Comparison of ENCODE assay signal across 8 mouse cellular contexts in genomic region chr5:114657426-114657825, GRCm38 (mm10). TPM values are rescaled to one million over a fixed set of nuclear protein-coding genes. Genes with fewer than 3 reads are reported as not detected.
DNase-seq lines count a peak whose midpoint lies in the region; ATAC-seq and TF ChIP-seq lines count a peak whose summit lies in the region.

No protein-coding gene starts in this region.

- H3K9me3 ChIP-seq in lung, postnatal 0 days (ENCODE audit: low read length), result no peaks in the 10 kb centered on the region
- H3K9me3 ChIP-seq in forebrain, postnatal 0 days (ENCODE audit: low read length), result no peaks in the 10 kb centered on the region
- H3K9me3 ChIP-seq in kidney, postnatal 0 days (replicated peaks; ENCODE audit: low read length), result no peaks in the 10 kb centered on the region
- H3K9me3 ChIP-seq in neural tube, embryonic 15.5 days (replicated peaks), result no peaks in the 10 kb centered on the region

- H3K27me3 ChIP-seq in lung, postnatal 0 days (replicated peaks; ENCODE audit: insufficient read depth, low read length), result 0 out of 2 replicates have a peak, but pooled peaks cover 10% of the 10 kb centered on the region
- peaks cover 22% of the 10 kb centered on the region for H3K27me3 ChIP-seq in forebrain, postnatal 0 days (ENCODE audit: insufficient read depth, low read length)
- peaks cover 4% of the 10 kb centered on the region; the same call in 1 of the 2 replicates for H3K27me3 ChIP-seq in kidney, postnatal 0 days (ENCODE audit: insufficient read depth, low read length)
- peaks cover 48% of the 10 kb centered on the region for H3K27me3 ChIP-seq in neural tube, embryonic 15.5 days (replicated peaks)

- 44% methylated on average over 10 of the region's 10 CpGs for WGBS in lung, postnatal 0 days
- 22% methylated on average over 10 of the region's 10 CpGs for WGBS in forebrain, postnatal 0 days
- WGBS in kidney, postnatal 0 days, result 27% methylated on average over 10 of the region's 10 CpGs
- 34% methylated on average over 10 of the region's 10 CpGs for WGBS in neural tube, embryonic 15.5 days

- TF ChIP-seq CTCF in lung, postnatal 0 days (IDR thresholded peaks at IDR 0.05), result no peak
- TF ChIP-seq CTCF in forebrain, postnatal 0 days (IDR thresholded peaks at IDR 0.05; ENCODE audit: low read depth), result no peak
- TF ChIP-seq CTCF in kidney, postnatal 0 days (IDR thresholded peaks at IDR 0.05; ENCODE audit: low read depth), result no peak
- TF ChIP-seq CTCF in left cerebral cortex, adult 2 months (IDR thresholded peaks at IDR 0.05), result no peak

- H3K9ac ChIP-seq in lung, postnatal 0 days (replicated peaks; ENCODE audit: low read depth), result 0 out of 2 replicates have a peak overlapping the region, but pooled peaks have one; percentile 19
- no peak overlapping the region for H3K9ac ChIP-seq in forebrain, postnatal 0 days
- peak overlapping the region; percentile 62 for H3K9ac ChIP-seq in kidney, postnatal 0 days (ENCODE audit: low read depth, low read length)
- peak overlapping the region; percentile 46 for H3K9ac ChIP-seq in neural tube, embryonic 15.5 days (replicated peaks)

- no peak overlapping the region for H3K27ac ChIP-seq in lung, postnatal 0 days (ENCODE audit: low read length)
- H3K27ac ChIP-seq in forebrain, postnatal 0 days (ENCODE audit: low read depth, low read length), result no peak overlapping the region
- H3K27ac ChIP-seq in kidney, postnatal 0 days, result peak overlapping the region; percentile 70
- no peak overlapping the region for H3K27ac ChIP-seq in neural tube, embryonic 15.5 days (replicated peaks)
- H3K27ac ChIP-seq in left cerebral cortex, adult 2 months, result no peak overlapping the region

- TF ChIP-seq EP300 in lung, postnatal 0 days (IDR thresholded peaks at IDR 0.05), result no peak

- no peaks in the 10 kb centered on the region for H3K36me3 ChIP-seq in lung, postnatal 0 days (ENCODE audit: insufficient read depth, low read length)
- no peaks in the 10 kb centered on the region for H3K36me3 ChIP-seq in forebrain, postnatal 0 days (ENCODE audit: insufficient read depth)
- no peaks in the 10 kb centered on the region for H3K36me3 ChIP-seq in kidney, postnatal 0 days (ENCODE audit: insufficient read depth, low read length)
- H3K36me3 ChIP-seq in neural tube, embryonic 15.5 days, result no peaks in the 10 kb centered on the region

- H3K4me1 ChIP-seq in lung, postnatal 0 days (ENCODE audit: insufficient read depth, low read depth, low read length), result no peaks in the 10 kb centered on the region
- H3K4me1 ChIP-seq in forebrain, postnatal 0 days (ENCODE audit: insufficient read depth), result peaks cover 3% of the 10 kb centered on the region; the same call in 1 of the 2 replicates
- H3K4me1 ChIP-seq in kidney, postnatal 0 days (replicated peaks; ENCODE audit: insufficient read depth, low read length), result peaks cover 12% of the 10 kb centered on the region; the same call in 1 of the 2 replicates
- H3K4me1 ChIP-seq in neural tube, embryonic 15.5 days, result peaks cover 14% of the 10 kb centered on the region

- H3K4me3 ChIP-seq in lung, postnatal 0 days (ENCODE audit: low read depth, low read length), result no peak overlapping the region; the same call in 1 of the 2 replicates
- no peak overlapping the region for H3K4me3 ChIP-seq in forebrain, postnatal 0 days (ENCODE audit: low read depth, low read length)
- peak overlapping the region; percentile 60 for H3K4me3 ChIP-seq in kidney, postnatal 0 days (replicated peaks; ENCODE audit: low read depth, low read length)
- H3K4me3 ChIP-seq in neural tube, embryonic 15.5 days (replicated peaks), result peak overlapping the region; percentile 42; the same call in 1 of the 2 replicates
- H3K4me3 ChIP-seq in left cerebral cortex, adult 2 months, result no peak overlapping the region

- peak overlapping the region; percentile 62; the same call in 1 of the 2 replicates for H3K4me2 ChIP-seq in lung, postnatal 0 days (replicated peaks; ENCODE audit: low read depth, low read length)
- peak overlapping the region; percentile 67; the same call in 1 of the 2 replicates for H3K4me2 ChIP-seq in forebrain, postnatal 0 days (ENCODE audit: low read depth)
- peak overlapping the region; percentile 96 for H3K4me2 ChIP-seq in kidney, postnatal 0 days (ENCODE audit: low read length)
- peak overlapping the region; percentile 90 for H3K4me2 ChIP-seq in neural tube, embryonic 15.5 days

- ATAC-seq in lung, postnatal 0 days, result no peak
- no peak for ATAC-seq in forebrain, postnatal 0 days
- peak; percentile 72 for ATAC-seq in kidney, postnatal 0 days (replicated peaks; ENCODE audit: low FRiP score, low read depth)
- ATAC-seq in neural tube, embryonic 15.5 days (ENCODE audit: low FRiP score), result no peak

- intact Hi-C loops in left cerebral cortex, adult 2 months (cut with DNase I), result no loop called here

- no peak for DNase-seq in lung, postnatal 0 days (ENCODE audit: low spot score)
- no peak for DNase-seq in lung, postnatal 14 days
- DNase-seq in forebrain, postnatal 0 days, result no peak
- DNase-seq in kidney, postnatal 0 days (ENCODE audit: low spot score), result no peak
- no peak for DNase-seq in frontal cortex, postnatal 10 days (ENCODE audit: low spot score in 2 of 2)
- no peak for DNase-seq in left cerebral cortex, adult 2 months (ENCODE audit: extremely low spot score in 1 of 2, low spot score in 2 of 2)
- DNase-seq in spleen, postnatal 10 days (ENCODE audit: low spot score in 2 of 2), result no peak

RNA-seq across cellular contexts. Expression of gene Trpv4, which starts 0.8 kb away (rescaled TPM):
- 2.2 and 3.4 TPM in 2 replicates for polyA plus RNA-seq in lung, postnatal 0 days (2015; fragmentation: Nextera tagmentation; extraction: Ambion mirVana)
- total RNA-seq in forebrain, postnatal 0 days (2014; rRNA removed), result 0.81 and 1.5 TPM in 2 replicates
- 1.3 and 2.4 TPM in 2 replicates for polyA plus RNA-seq in forebrain, postnatal 0 days (2015; fragmentation: Nextera tagmentation; extraction: Ambion mirVana)
- 31.3 and 35.6 TPM in 2 replicates for polyA plus RNA-seq in kidney, postnatal 0 days (2015; fragmentation: Nextera tagmentation; extraction: Ambion mirVana)
- 1.4 and 1.6 TPM in 2 replicates for polyA plus RNA-seq in neural tube, embryonic 15.5 days (2015; fragmentation: Nextera tagmentation; extraction: Ambion mirVana)
- 1 to 10 TPM; 1.8 to 2.2 TPM for total RNA-seq in left cerebral cortex, adult 2 months (2021)

RNA-seq across cellular contexts. Expression of gene Gltp, which starts 33.4 kb away (rescaled TPM):
- 88.2 and 89.4 TPM in 2 replicates for polyA plus RNA-seq in lung, postnatal 0 days (2015; fragmentation: Nextera tagmentation; extraction: Ambion mirVana)
- total RNA-seq in forebrain, postnatal 0 days (2014; rRNA removed), result 14.1 and 19.8 TPM in 2 replicates
- polyA plus RNA-seq in forebrain, postnatal 0 days (2015; fragmentation: Nextera tagmentation; extraction: Ambion mirVana), result 26.4 and 32.1 TPM in 2 replicates
- polyA plus RNA-seq in kidney, postnatal 0 days (2015; fragmentation: Nextera tagmentation; extraction: Ambion mirVana), result 65.0 and 70.3 TPM in 2 replicates
- 39.2 and 69.0 TPM in 2 replicates for polyA plus RNA-seq in neural tube, embryonic 15.5 days (2015; fragmentation: Nextera tagmentation; extraction: Ambion mirVana)
- total RNA-seq in left cerebral cortex, adult 2 months (2021), result 10 to 100 TPM; 21.8 to 22.4 TPM

RNA-seq across cellular contexts. Expression of gene Tchp, which starts 50.1 kb away (rescaled TPM):
- polyA plus RNA-seq in lung, postnatal 0 days (2015; fragmentation: Nextera tagmentation; extraction: Ambion mirVana), result 9.4 and 10.0 TPM in 2 replicates
- 14.1 and 14.4 TPM in 2 replicates for total RNA-seq in forebrain, postnatal 0 days (2014; rRNA removed)
- 7.4 and 11.8 TPM in 2 replicates for polyA plus RNA-seq in forebrain, postnatal 0 days (2015; fragmentation: Nextera tagmentation; extraction: Ambion mirVana)
- polyA plus RNA-seq in kidney, postnatal 0 days (2015; fragmentation: Nextera tagmentation; extraction: Ambion mirVana), result 10.2 and 12.2 TPM in 2 replicates
- polyA plus RNA-seq in neural tube, embryonic 15.5 days (2015; fragmentation: Nextera tagmentation; extraction: Ambion mirVana), result 14.1 and 15.6 TPM in 2 replicates
- total RNA-seq in left cerebral cortex, adult 2 months (2021), result 10 to 100 TPM; 13.9 to 15.6 TPM

Comparison
In these comparisons a context has a peak if more than half of its experiments do, and no peak if none do; other contexts are left out.
1. H3K4me3 ChIP-seq: peak in kidney, postnatal 0 days (single experiment) and neural tube, embryonic 15.5 days (single experiment); none in lung, postnatal 0 days (single experiment), forebrain, postnatal 0 days (single experiment) and left cerebral cortex, adult 2 months (single experiment).
2. Peak in every context shown above with its lines, with median percentiles within 50 percentile points of each other: H3K4me2 ChIP-seq.